ENCODE assay signal across 29 mouse cellular contexts in genomic region chr3:36427386-36427785, GRCm38 (mm10). TPM values are rescaled to one million over a fixed set of nuclear protein-coding genes. Genes with fewer than 3 reads are reported as not detected.
"Had no signal": no experiment of that assay in that cellular context is flagged by ENCODE, and none has a peak within 500 bp of the region (broad histone marks: within the 10 kb centered on the region; RNA-seq: fewer than 3 reads in every experiment).

No protein-coding gene starts in this region.

- H3K4me2 ChIP-seq: heart, embryonic 11.5 days; heart, embryonic 13.5 days; heart, embryonic 15.5 days; hindbrain, embryonic 12.5 days; hindbrain, embryonic 14.5 days; intestine, embryonic 15.5 days; limb, embryonic 12.5 days; liver, embryonic 11.5 days; liver, embryonic 13.5 days; liver, embryonic 15.5 days had no signal

- H3K36me3 ChIP-seq: heart, embryonic 13.5 days; heart, embryonic 15.5 days; hindbrain, embryonic 10.5 days; hindbrain, embryonic 12.5 days; intestine, embryonic 15.5 days; limb, embryonic 10.5 days; limb, embryonic 12.5 days; liver, embryonic 13.5 days; liver, embryonic 15.5 days had no signal

- H3K9me3 ChIP-seq: heart, embryonic 13.5 days; heart, embryonic 15.5 days; hindbrain, embryonic 10.5 days; hindbrain, embryonic 12.5 days; intestine, embryonic 15.5 days; limb, embryonic 10.5 days; limb, embryonic 12.5 days; liver, embryonic 13.5 days; liver, embryonic 15.5 days had no signal

- H3K9ac ChIP-seq: heart, embryonic 13.5 days; heart, embryonic 15.5 days; hindbrain, embryonic 12.5 days; hindbrain, embryonic 14.5 days; intestine, embryonic 15.5 days; limb, embryonic 12.5 days; liver, embryonic 13.5 days; liver, embryonic 15.5 days had no signal

- H3K27ac ChIP-seq: gastrocnemius, adult 2 months; heart, adult 2 months; heart, embryonic 13.5 days; heart, embryonic 15.5 days; hindbrain, embryonic 10.5 days; hindbrain, embryonic 12.5 days; hindbrain, embryonic 14.5 days; intestine, embryonic 15.5 days; limb, embryonic 10.5 days; limb, embryonic 12.5 days; liver, embryonic 13.5 days; liver, embryonic 15.5 days had no signal

- H3K4me1 ChIP-seq: heart, embryonic 13.5 days; heart, embryonic 15.5 days; hindbrain, embryonic 10.5 days; hindbrain, embryonic 12.5 days; intestine, embryonic 15.5 days; limb, embryonic 10.5 days; limb, embryonic 12.5 days; liver, embryonic 13.5 days; liver, embryonic 15.5 days had no signal

- H3K27me3 ChIP-seq: heart, embryonic 13.5 days; heart, embryonic 15.5 days; hindbrain, embryonic 12.5 days; intestine, embryonic 15.5 days; limb, embryonic 12.5 days; liver, embryonic 13.5 days; liver, embryonic 15.5 days had no signal

- DNase-seq: gastrocnemius, adult 2 months; gastrocnemius, postnatal 10 days; gastrocnemius, postnatal 25 days; heart, adult 2 months; heart, postnatal 14 days; heart, postnatal 36 days; kidney, adult 18-20 months; kidney, adult 8-10 months; kidney, postnatal 10 days; kidney, postnatal 25 days; layer of hippocampus, adult 9-11 months; layer of hippocampus, postnatal 36 days; liver; liver, embryonic 13.5 days had no signal

- H3K4me3 ChIP-seq: gastrocnemius, adult 2 months; heart, adult 2 months; heart, embryonic 13.5 days; heart, embryonic 15.5 days; hindbrain, embryonic 10.5 days; hindbrain, embryonic 12.5 days; intestine, embryonic 15.5 days; limb, embryonic 10.5 days; limb, embryonic 12.5 days; liver, embryonic 13.5 days; liver, embryonic 15.5 days had no signal

RNA-seq across cellular contexts. Expression of gene 1810062G17Rik, which starts 48.4 kb away (rescaled TPM):
- total RNA-seq: gastrocnemius, adult 2 months; gastrocnemius, postnatal 25 days; heart, adult 2 months; layer of hippocampus, adult 18-20 months; layer of hippocampus, adult 8-10 months; layer of hippocampus, postnatal 36 days; left cerebral cortex, adult 18-20 months; left cerebral cortex, postnatal 25 days had no signal
